Mouse (Mus musculus) MEL (cell line): ENCODE results near the gene Gm5678. TPM values are rescaled to one million over a fixed set of nuclear protein-coding genes. Genes with fewer than 3 reads are reported as not detected.

Experiments used
- DNase-seq: peaks from one replicate; pipeline ENCODE4 v3.0.0; 2011; ENCODE audit warnings: low read depth, low spot score
- H3K27ac ChIP-seq: 2 replicates; pipeline ENCODE4 v1.5.1; 2012; ENCODE audit warnings: low read depth, mild to moderate bottlenecking, control low read depth, low read length, moderate library complexity; ENCODE audit not compliant: control insufficient read depth
- H3K27me3 ChIP-seq, 2 experiments: fragments of 150-350 bp in 1 of 2; sonication (generic) in 1 of 2; 2 replicates each; pipeline ENCODE4 v1.6.1; 2012; ENCODE audit warnings: low read length in 2 of 2, mild to moderate bottlenecking in 2 of 2, improper control_type of control experiment in 1 of 2, moderate library complexity in 1 of 2; ENCODE audit not compliant: insufficient read depth in 2 of 2, control insufficient read depth in 1 of 2
- H3K36me3 ChIP-seq, 2 experiments: 2 replicates each; pipeline ENCODE4 v1.6.1; 2012 to 2014; ENCODE audit warnings: low read length in 2 of 2, improper control_type of control experiment in 1 of 2, inconsistent platforms in 1 of 2, mild to moderate bottlenecking in 1 of 2; ENCODE audit not compliant: insufficient read depth in 2 of 2, control insufficient read depth in 1 of 2
- H3K4me1 ChIP-seq, 2 experiments: fragments of 150-350 bp in 1 of 2; sonication (generic) in 1 of 2; 2 replicates each; pipeline ENCODE4 v1.6.1; 2012; ENCODE audit warnings: low read length in 2 of 2, improper control_type of control experiment in 1 of 2, mild to moderate bottlenecking in 1 of 2; ENCODE audit not compliant: insufficient read depth in 2 of 2, control insufficient read depth in 1 of 2
- H3K4me3 ChIP-seq, 2 experiments: fragments of 150-350 bp in 1 of 2; sonication (generic) in 1 of 2; 2 replicates each; pipeline ENCODE4 v1.5.1; 2012; ENCODE audit warnings: low read depth in 2 of 2, low read length in 2 of 2, mild to moderate bottlenecking in 2 of 2, moderate library complexity in 2 of 2, control low read depth in 1 of 2, improper control_type of control experiment in 1 of 2; ENCODE audit not compliant: control insufficient read depth in 1 of 2, insufficient read depth in 1 of 2
- H3K79me2 ChIP-seq: 2 replicates; pipeline ENCODE4 v1.6.1; 2012; ENCODE audit warnings: mild to moderate bottlenecking, low read length, moderate library complexity; ENCODE audit not compliant: control insufficient read depth, poor library complexity, insufficient read depth
- H3K9ac ChIP-seq: 2 replicates; pipeline ENCODE4 v1.6.1; 2012; ENCODE audit warnings: low read depth, mild to moderate bottlenecking, control low read depth, low read length, moderate library complexity; ENCODE audit not compliant: control insufficient read depth, poor library complexity, severe bottlenecking
- H3K9me3 ChIP-seq: fragments of 150-350 bp; sonication (generic); replicated peaks from 2 replicates; pipeline ENCODE4 v1.6.1; 2012; ENCODE audit warnings: mild to moderate bottlenecking, low read length, improper control_type of control experiment, moderate library complexity; ENCODE audit not compliant: insufficient read depth
- BHLHE40 ChIP-seq: IDR thresholded peaks from 2 replicates; pipeline ENCODE4 v1.6.1; 2012; ENCODE audit warnings: low read depth, mild to moderate bottlenecking, inconsistent platforms, low read length, improper control_type of control experiment, borderline replicate concordance
- CHD1 ChIP-seq: IDR thresholded peaks from 2 replicates; pipeline ENCODE4 v1.6.1; 2012; ENCODE audit warnings: low read depth, mild to moderate bottlenecking, inconsistent platforms, low read length, improper control_type of control experiment
- CHD2 ChIP-seq: IDR thresholded peaks from 2 replicates; pipeline ENCODE4 v1.6.1; 2011; ENCODE audit warnings: low read length, improper control_type of control experiment
- CTCF ChIP-seq, 3 experiments: IDR thresholded peaks in 2 of 3; conservative IDR thresholded peaks in 1 of 3; 2 replicates each; pipeline ENCODE4 v1.5.1; 2011 to 2012; ENCODE audit warnings: low read length in 3 of 3, low read depth in 2 of 3, mild to moderate bottlenecking in 2 of 3, improper control_type of control experiment in 1 of 3, inconsistent platforms in 1 of 3, mixed read lengths in 1 of 3, moderate library complexity in 1 of 3; ENCODE audit not compliant: control insufficient read depth in 1 of 3, insufficient read depth in 1 of 3, poor library complexity in 1 of 3, severe bottlenecking in 1 of 3
- EP300 ChIP-seq, 2 experiments: IDR thresholded peaks; 2 replicates each; pipeline ENCODE4 v1.6.1; 2011; ENCODE audit warnings: improper control_type of control experiment in 2 of 2, low read length in 2 of 2, low read depth in 1 of 2, mild to moderate bottlenecking in 1 of 2
- GABPA ChIP-seq: IDR thresholded peaks from 2 replicates; pipeline ENCODE4 v1.6.1; 2012; ENCODE audit warnings: low read depth, mild to moderate bottlenecking, inconsistent platforms, low read length, improper control_type of control experiment, moderate library complexity
- GATA1 ChIP-seq: IDR thresholded peaks from 2 replicates; pipeline ENCODE4 v1.6.1; 2011; ENCODE audit warnings: low read depth, low read length, improper control_type of control experiment
- HCFC1 ChIP-seq: IDR thresholded peaks from 2 replicates; pipeline ENCODE4 v1.6.1; 2012; ENCODE audit warnings: low read depth, mild to moderate bottlenecking, inconsistent platforms, low read length, improper control_type of control experiment, moderate library complexity
- JUND ChIP-seq: IDR thresholded peaks from 2 replicates; pipeline ENCODE4 v1.6.1; 2011; ENCODE audit warnings: low read depth, mild to moderate bottlenecking, improper control_type of control experiment, low read length
- KAT2A ChIP-seq: conservative IDR thresholded peaks from 2 replicates; pipeline ENCODE4 v1.6.1; 2012; ENCODE audit warnings: low read depth, low read length, improper control_type of control experiment, inconsistent platforms
- MAFK ChIP-seq: IDR thresholded peaks from 2 replicates; pipeline ENCODE4 v1.6.1; 2011; ENCODE audit warnings: low read depth, mild to moderate bottlenecking, low read length, improper control_type of control experiment, borderline replicate concordance
- MAZ ChIP-seq: IDR thresholded peaks from 2 replicates; pipeline ENCODE4 v1.6.1; 2012; ENCODE audit warnings: low read depth, mild to moderate bottlenecking, inconsistent platforms, low read length, improper control_type of control experiment
- MYB ChIP-seq: IDR thresholded peaks from 2 replicates; pipeline ENCODE4 v1.6.1; 2011; ENCODE audit warnings: mild to moderate bottlenecking, low read depth, low read length, improper control_type of control experiment
- POLR2A ChIP-seq, 2 experiments: IDR thresholded peaks; 2 replicates each; pipeline ENCODE4 v1.6.1; 2011 to 2012; ENCODE audit warnings: low read length in 2 of 2, mild to moderate bottlenecking in 2 of 2, control low read depth in 1 of 2, improper control_type of control experiment in 1 of 2, low read depth in 1 of 2, moderate library complexity in 1 of 2; ENCODE audit not compliant: control insufficient read depth in 1 of 2, insufficient read depth in 1 of 2, poor library complexity in 1 of 2
- POLR2AphosphoS2 ChIP-seq: IDR thresholded peaks from 2 replicates; pipeline ENCODE4 v1.6.1; 2011; ENCODE audit warnings: low read length, improper control_type of control experiment
- POLR2AphosphoS5 ChIP-seq: IDR thresholded peaks from 2 replicates; pipeline ENCODE4 v1.6.1; 2012; ENCODE audit warnings: low read depth, borderline replicate concordance, mild to moderate bottlenecking, inconsistent platforms, low read length, moderate library complexity, mixed read lengths
- RAD21 ChIP-seq: IDR thresholded peaks from 2 replicates; pipeline ENCODE4 v1.6.1; 2011; ENCODE audit warnings: mild to moderate bottlenecking, low read depth, low read length, improper control_type of control experiment
- RCOR1 ChIP-seq: IDR thresholded peaks from 2 replicates; pipeline ENCODE4 v1.6.1; 2012; ENCODE audit warnings: low read depth, mild to moderate bottlenecking, inconsistent platforms, low read length, improper control_type of control experiment
- SIN3A ChIP-seq: IDR thresholded peaks from 2 replicates; pipeline ENCODE4 v1.6.1; 2012; ENCODE audit warnings: low read length, improper control_type of control experiment, inconsistent platforms
- SMC3 ChIP-seq: IDR thresholded peaks from 2 replicates; pipeline ENCODE4 v1.6.1; 2011; ENCODE audit warnings: low read depth, low read length, improper control_type of control experiment
- TAL1 ChIP-seq: IDR thresholded peaks from 2 replicates; pipeline ENCODE4 v1.6.1; 2012; ENCODE audit warnings: mild to moderate bottlenecking, inconsistent platforms, low read length, moderate library complexity, mixed read lengths
- TBP ChIP-seq: IDR thresholded peaks from 2 replicates; pipeline ENCODE4 v1.8.0; 2011; ENCODE audit warnings: low read depth, low read length, improper control_type of control experiment
- TCF12 ChIP-seq: IDR thresholded peaks from 2 replicates; pipeline ENCODE4 v1.6.1; 2014; ENCODE audit warnings: low read depth, mild to moderate bottlenecking, inconsistent platforms, low read length, improper control_type of control experiment, moderate library complexity
- UBTF ChIP-seq: IDR thresholded peaks from 2 replicates; pipeline ENCODE4 v1.6.1; 2012; ENCODE audit warnings: low read depth, mild to moderate bottlenecking, inconsistent platforms, low read length, improper control_type of control experiment, moderate library complexity, borderline replicate concordance; ENCODE audit not compliant: insufficient read depth
- USF2 ChIP-seq, 2 experiments: IDR thresholded peaks; 2 replicates each; pipeline ENCODE4 v1.6.1; 2011 to 2012; ENCODE audit warnings: improper control_type of control experiment in 2 of 2, low read length in 2 of 2, borderline replicate concordance in 1 of 2, inconsistent platforms in 1 of 2, low read depth in 1 of 2, mild to moderate bottlenecking in 1 of 2; ENCODE audit not compliant: insufficient read depth in 1 of 2
- ZC3H11A ChIP-seq: IDR thresholded peaks from 2 replicates; pipeline ENCODE4 v1.6.1; 2012; ENCODE audit warnings: low read depth, mild to moderate bottlenecking, inconsistent platforms, low read length, improper control_type of control experiment
- ZKSCAN1 ChIP-seq: IDR thresholded peaks from 2 replicates; pipeline ENCODE4 v1.6.1; 2012; ENCODE audit warnings: low read depth, mild to moderate bottlenecking, inconsistent platforms, low read length, improper control_type of control experiment, moderate library complexity
- ZMIZ1 ChIP-seq: IDR thresholded peaks from 2 replicates; pipeline ENCODE4 v1.6.1; 2012; ENCODE audit warnings: low read depth, mild to moderate bottlenecking, inconsistent platforms, low read length, improper control_type of control experiment, moderate library complexity
- ZNF384 ChIP-seq: IDR thresholded peaks from 2 replicates; pipeline ENCODE4 v1.6.1; 2012; ENCODE audit warnings: low read depth, mild to moderate bottlenecking, inconsistent platforms, low read length, improper control_type of control experiment
- polyA plus RNA-seq, 2 experiments: library from polyadenylated mRNA; stranded (reverse) in 1 of 2; unstranded in 1 of 2; fragments of >175 nt in 1 of 2; fragments of >200 nt in 1 of 2; gene quantifications; 2 replicates each; pipeline versions ENCODE4 v1.2.1 to v1.2.4; 2012; ENCODE audit warnings: low replicate concordance in 2 of 2, low read depth in 1 of 2; ENCODE audit not compliant: insufficient read length in 2 of 2, insufficient read depth in 1 of 2, missing spikeins in 1 of 2
- total RNA-seq: library from RNA; depleted of rRNA; stranded (reverse); fragments of 300-350 nt; gene quantifications from 2 replicates; pipeline ENCODE4 v1.2.3, GENCODE M21; 2012

Gm5678 gene
- total and polyA plus RNA-seq, 3 experiments: 4.6 TPM; not detected in 2

DNA sequence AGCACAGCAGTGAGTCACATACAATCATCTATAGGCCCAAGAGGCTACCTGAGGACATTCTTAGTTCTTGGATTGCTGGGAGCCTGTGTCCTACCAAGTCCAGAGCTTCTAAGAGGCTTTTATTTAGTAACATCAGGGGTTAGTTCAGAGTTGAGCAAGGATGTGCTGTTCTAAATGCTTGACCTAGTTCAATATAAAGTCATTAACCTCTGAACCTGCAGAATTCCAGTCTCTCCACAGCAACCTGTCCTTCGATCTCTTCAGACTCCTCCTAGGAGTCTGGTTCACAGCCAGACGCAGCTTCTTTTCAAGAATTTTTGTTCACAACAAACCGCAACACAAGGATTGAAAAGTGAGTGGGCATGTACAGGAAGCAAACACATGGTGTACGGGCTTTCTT is 16.9 kb upstream of the Gm5678 start:
- DNase-seq: no peak
- peaks cover 6% of the 10 kb centered on the region for H3K79me2 ChIP-seq
- peaks cover 0 to 2% of the 10 kb centered on the region in 2 experiments; a peak in 1 of 4 replicates for H3K36me3 ChIP-seq
- H3K9ac ChIP-seq: no peak overlapping the region
- TF ChIP-seq HCFC1 (no peak), UBTF (no peak), TBP (no peak), KAT2A (no peak), EP300 (IDR thresholded peaks at IDR 0.05; ENCODE audit: low read depth in 1 of 2, low read length in 2 of 2) (no peak), RCOR1 (no peak), JUND (no peak), ZKSCAN1 (no peak), RAD21 (no peak), MAFK (no peak), TCF12 (no peak), GABPA (no peak)
- no peaks in the 10 kb centered on the region for H3K27me3 ChIP-seq
- H3K27ac ChIP-seq: no peak overlapping the region
- no peaks in the 10 kb centered on the region for H3K4me1 ChIP-seq
- H3K9me3 ChIP-seq: no peaks in the 10 kb centered on the region
- no peak overlapping the region for H3K4me3 ChIP-seq

DNA sequence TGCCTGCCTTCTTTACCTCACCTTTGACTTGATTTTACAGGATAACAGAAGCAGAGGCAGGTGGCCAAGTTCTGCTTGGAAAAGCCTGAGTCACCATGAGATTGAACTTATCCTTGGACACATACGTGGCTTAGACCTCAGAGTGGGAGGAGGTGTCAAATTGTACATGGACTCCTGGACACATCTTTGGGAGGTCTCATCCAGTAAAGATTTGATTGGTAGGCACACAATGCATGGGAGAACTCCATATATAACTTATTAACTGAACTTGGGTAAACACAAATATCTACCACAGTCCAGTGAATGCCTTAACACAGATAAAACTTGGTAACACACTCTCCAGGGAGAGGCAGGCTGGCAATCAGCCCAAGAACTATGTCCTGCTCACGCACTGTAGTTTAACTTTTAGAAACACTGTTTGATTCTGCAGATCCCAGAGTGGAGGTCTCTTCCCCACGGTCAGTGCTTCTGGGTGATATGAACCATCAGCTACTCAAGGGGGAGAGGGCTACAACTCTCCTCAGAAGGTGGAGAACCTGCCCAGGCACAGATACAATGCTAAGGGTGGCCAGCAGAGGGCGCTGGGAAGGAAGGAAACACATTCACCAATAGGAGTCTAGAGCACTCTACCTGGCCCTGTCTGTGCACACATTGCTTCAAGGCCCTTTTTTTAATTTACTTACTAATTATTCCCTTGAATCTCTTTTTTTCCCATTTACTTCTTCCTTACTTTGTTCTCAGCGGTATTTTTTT is 12.6 kb upstream of the Gm5678 start:
- H3K4me1 ChIP-seq: no peaks in the 10 kb centered on the region
- H3K27me3 ChIP-seq: no peaks in the 10 kb centered on the region
- H3K79me2 ChIP-seq: no peaks in the 10 kb centered on the region
- no peak overlapping the region for H3K27ac ChIP-seq
- peak; percentile 80 for DNase-seq
- no peak overlapping the region for H3K9ac ChIP-seq
- no peaks in the 10 kb centered on the region for H3K9me3 ChIP-seq
- H3K36me3 ChIP-seq: no peaks in the 10 kb centered on the region; a peak in 1 of 4 replicates
- no peak overlapping the region for H3K4me3 ChIP-seq
- peak; percentile 70 for TF ChIP-seq SMC3
- TF ChIP-seq TCF12: no peak
- peak; percentile 49 for TF ChIP-seq ZC3H11A
- no peak for TF ChIP-seq TAL1
- no peak for TF ChIP-seq GATA1
- TF ChIP-seq POLR2AphosphoS2: no peak
- 0 out of 2 replicates have a peak, but pooled peaks have one; percentile 29 for TF ChIP-seq SIN3A
- 0 out of 2 replicates have a peak, but pooled peaks have one; percentile 50 for TF ChIP-seq MAZ
- no peak for TF ChIP-seq ZKSCAN1
- no peak for TF ChIP-seq TBP
- no peak for TF ChIP-seq USF2 (IDR thresholded peaks at IDR 0.05; ENCODE audit: borderline replicate concordance in 1 of 2, insufficient read depth in 1 of 2, low read depth in 1 of 2, low read length in 2 of 2)
- no peak for TF ChIP-seq GABPA
- no peak for TF ChIP-seq POLR2A (IDR thresholded peaks at IDR 0.05; ENCODE audit: control insufficient read depth in 1 of 2, insufficient read depth in 1 of 2, low read depth in 1 of 2, low read length in 2 of 2, poor library complexity in 1 of 2)
- TF ChIP-seq MYB: no peak
- TF ChIP-seq CHD1: no peak
- TF ChIP-seq EP300 (IDR thresholded peaks at IDR 0.05; ENCODE audit: low read depth in 1 of 2, low read length in 2 of 2): 0 out of 4 replicates have a peak, but pooled peaks of 1 of the 2 experiments have one; percentile 18
- TF ChIP-seq ZMIZ1: no peak
- peak; percentile 78 to 88 (median 82) for TF ChIP-seq CTCF (IDR thresholded peaks at IDR 0.05 in 2 of 3, conservative IDR thresholded peaks at IDR 0.05 in 1 of 3; ENCODE audit: control insufficient read depth in 1 of 3, insufficient read depth in 1 of 3, low read depth in 2 of 3, low read length in 3 of 3, poor library complexity in 1 of 3, severe bottlenecking in 1 of 3)
- TF ChIP-seq BHLHE40: 0 out of 2 replicates have a peak, but pooled peaks have one; percentile 9
- TF ChIP-seq MAFK: no peak
- no peak for TF ChIP-seq CHD2
- 0 out of 2 replicates have a peak, but pooled peaks have one; percentile 18 for TF ChIP-seq ZNF384
- peak; percentile 52 for TF ChIP-seq RAD21
- TF ChIP-seq POLR2AphosphoS5: no peak
